Mouse (Mus musculus) heart, postnatal 4 days (tissue): ENCODE measurements at regions not wholly inside any gene's neighbourhood (a gene's known extent, or its start where the extent isn't known, plus 50 kb on each side); places are given as distances from the start of the nearest gene placed in this dataset.

ENCODE experiments used
- DNase-seq: peaks from one replicate; pipeline ENCODE4 v3.0.0; 2021

DNA sequence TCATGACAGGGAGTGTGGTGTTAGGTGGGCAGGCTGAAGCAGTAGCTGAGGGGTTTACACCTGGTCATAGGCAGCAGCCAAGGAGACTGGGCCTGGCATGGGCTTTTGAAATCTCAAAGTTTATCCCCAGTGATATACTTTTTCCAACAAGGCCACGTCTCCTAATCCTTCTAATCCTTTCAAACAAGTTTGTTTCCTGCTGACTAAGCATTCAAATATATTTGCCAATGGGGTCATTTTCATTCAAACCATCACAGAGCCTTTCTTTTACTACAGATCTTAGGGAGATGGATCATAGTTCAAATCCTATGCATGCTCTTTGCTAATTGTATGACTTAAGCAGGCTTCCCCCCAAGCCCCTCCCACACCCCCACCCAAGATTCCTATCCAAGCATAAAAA is 93.0 kb upstream of the Eef1e1 start:
- no peak for DNase-seq

DNA sequence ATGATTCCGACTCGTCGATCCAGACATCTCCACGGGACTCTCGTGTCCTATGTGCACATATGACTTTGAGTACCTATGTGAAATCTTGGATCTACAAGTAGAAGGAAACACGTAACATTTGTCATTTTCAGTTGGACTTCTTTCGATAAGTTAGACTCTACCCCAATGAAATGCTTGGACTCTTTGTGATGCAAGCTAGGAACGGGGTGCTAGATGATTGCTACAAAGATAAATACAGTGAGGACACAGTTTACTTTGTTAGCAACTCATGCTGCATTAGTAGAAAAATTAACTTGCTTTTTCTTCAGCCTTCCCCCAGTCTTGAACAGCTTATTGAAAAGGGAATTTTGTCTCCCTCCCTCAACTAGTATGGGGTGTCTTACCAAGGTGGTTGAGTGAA is 81.2 kb upstream of the Eef1e1 start:
- no peak for DNase-seq

DNA sequence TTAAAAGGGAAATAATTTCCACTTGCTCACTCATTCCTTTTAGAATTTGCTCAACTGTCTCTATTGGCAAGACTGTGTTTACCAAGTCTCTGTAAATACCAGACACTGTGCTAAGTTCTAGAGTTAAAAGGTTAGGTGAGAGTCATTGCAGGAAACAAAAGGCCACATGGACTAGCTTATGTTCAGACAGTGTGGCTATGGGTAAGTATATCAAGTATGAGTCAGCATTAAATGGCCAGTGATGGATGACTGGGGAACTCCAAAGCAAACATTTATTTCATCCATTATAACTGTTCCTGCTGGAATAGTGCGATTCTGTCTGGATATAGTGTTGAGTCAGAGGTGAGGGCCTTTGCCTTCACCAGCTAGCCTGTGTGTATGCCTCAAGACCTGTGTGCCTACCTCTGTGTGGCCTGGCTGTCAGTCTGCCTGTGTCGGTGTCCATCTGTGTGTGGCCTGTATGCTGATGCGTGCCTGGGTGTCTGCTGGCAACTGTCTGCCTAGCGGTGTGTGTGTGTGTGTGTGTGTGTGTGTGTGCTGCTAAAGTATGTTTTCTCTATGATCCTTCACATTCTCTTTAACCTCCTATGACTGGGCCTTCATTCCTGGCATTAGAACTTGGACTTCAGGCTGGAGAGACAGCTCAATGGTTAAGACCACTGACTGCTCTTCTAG is 77.6 kb upstream of the Eef1e1 start:
- no peak for DNase-seq

DNA sequence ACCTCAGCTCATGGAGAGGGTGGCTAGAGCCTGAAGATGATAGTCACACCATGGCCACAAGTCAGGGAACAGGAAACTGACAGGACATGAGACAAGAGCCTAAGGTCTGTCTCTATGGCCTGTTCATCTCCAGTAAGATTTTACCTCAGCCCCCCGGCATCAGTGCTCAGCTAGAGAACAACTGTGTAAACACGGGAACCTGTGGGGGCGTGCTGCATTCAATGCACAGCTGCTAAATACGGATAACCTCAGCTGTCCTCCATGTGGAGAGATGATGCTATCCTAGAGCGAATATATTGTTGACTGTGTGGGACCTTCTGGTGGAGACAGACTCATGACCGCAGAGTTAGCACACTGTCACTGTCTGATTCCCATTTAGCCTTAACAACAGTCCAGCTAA is 76.4 kb upstream of the Eef1e1 start:
- DNase-seq: no peak

DNA sequence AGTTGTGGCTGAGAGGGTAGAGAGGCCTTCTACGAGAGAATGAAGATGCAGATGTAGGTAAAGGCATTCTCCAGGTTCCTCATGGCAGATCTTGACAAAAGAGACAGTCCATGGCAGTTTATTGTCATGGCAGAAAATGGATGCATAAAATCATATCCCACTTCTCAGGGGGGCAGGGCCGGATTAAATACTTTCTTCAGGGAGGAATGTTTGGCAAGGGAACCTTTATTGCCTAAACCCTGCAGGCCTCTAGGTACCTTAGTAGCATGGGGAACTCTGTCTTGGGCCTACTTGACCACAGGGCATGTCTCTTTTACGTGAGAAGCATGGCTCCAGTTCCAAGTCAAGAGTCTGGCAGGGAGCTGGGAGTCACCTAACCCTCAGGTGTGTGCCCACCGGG is 74.4 kb upstream of the Eef1e1 start:
- no peak for DNase-seq

DNA sequence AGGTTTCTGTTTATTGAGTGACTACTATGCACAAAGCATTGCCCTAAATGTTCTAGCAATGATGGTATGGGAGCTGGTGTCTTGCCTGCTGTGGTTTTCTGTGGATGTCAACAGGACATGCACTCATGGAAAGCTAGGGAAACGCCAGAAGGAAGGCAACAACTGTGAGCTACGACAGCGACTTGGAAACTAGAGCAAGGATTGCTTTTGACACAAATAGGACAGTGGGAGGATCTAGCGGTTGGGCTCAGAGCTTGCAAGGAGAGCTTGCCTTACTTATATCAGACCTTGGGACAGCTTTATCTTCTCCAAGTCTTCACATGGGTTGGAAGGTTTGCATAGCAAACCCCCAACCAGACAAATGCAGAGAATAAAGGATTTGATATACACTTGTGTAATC is 66.6 kb upstream of the Eef1e1 start:
- no peak for DNase-seq

DNA sequence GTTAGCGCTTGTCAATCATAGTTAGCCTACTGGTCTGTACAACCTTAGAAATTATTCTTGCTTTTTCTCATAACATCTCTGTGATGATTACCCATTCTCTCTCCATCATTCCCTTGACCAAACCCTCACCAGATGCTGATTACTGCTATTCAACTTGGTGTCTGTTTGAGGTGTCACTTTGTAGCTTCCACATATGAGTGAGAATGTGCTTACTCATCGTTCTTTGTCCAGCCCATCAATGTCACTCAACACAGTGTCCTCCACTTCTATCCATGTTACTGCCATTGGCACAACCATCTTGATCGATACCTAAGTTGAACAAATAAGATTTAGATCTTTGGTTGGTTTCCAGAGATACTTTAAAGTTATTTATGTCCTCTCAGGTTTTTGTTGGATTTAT is 62.3 kb upstream of the Eef1e1 start:
- no peak for DNase-seq

DNA sequence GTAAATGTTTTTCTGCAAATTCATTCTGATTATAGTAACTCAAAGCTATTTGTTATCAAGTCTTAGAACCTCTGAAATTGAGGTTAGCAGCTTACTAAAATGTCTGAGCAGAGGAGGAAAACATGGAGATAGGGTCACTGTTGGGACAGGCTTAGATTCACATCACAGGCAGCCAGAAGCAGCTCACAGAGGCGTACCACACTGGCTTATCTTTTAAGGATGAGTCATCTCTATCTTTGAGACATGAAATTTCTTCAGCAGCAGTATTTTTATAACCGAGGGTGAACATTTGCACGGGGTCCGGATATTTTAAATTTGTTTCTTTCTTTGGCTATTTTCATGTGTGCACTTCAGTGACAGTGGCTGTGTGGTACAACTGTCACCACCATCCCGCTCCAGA is 56.0 kb upstream of the Eef1e1 start:
- DNase-seq: no peak
